Comparison of ENCODE assay signal across 9 mouse cellular contexts in genomic region chr11:70615074-70615473, GRCm38 (mm10). TPM values are rescaled to one million over a fixed set of nuclear protein-coding genes. Genes with fewer than 3 reads are reported as not detected.
DNase-seq lines count a peak whose midpoint lies in the region; ATAC-seq and TF ChIP-seq lines count a peak whose summit lies in the region.
"Had no signal": no experiment of that assay in that cellular context is flagged by ENCODE, and none has a peak within 500 bp of the region (broad histone marks: within the 10 kb centered on the region; RNA-seq: fewer than 3 reads in every experiment).

No protein-coding gene starts in this region.

- ATAC-seq in intestine, embryonic 15.5 days: peak; percentile 95
- ATAC-seq in neural tube, embryonic 14.5 days (ENCODE audit: low read depth): peak; percentile 68; the same call in 1 of the 2 replicates

- H3K4me2 ChIP-seq in intestine, embryonic 15.5 days (replicated peaks): peak overlapping the region; percentile 94
- peak overlapping the region; percentile 35 for H3K4me2 ChIP-seq in neural tube, embryonic 14.5 days (ENCODE audit: low read depth, low read length)

- peaks cover 15% of the 10 kb centered on the region for H3K36me3 ChIP-seq in intestine, embryonic 15.5 days
- H3K36me3 ChIP-seq in neural tube, embryonic 14.5 days (ENCODE audit: control insufficient read depth, insufficient read depth, low read length): peaks cover 25% of the 10 kb centered on the region

- H3K9ac ChIP-seq in intestine, embryonic 15.5 days: peak overlapping the region; percentile 54
- peak overlapping the region; percentile 18; the same call in 1 of the 2 replicates for H3K9ac ChIP-seq in neural tube, embryonic 14.5 days (replicated peaks; ENCODE audit: low read depth, low read length)

- H3K27ac ChIP-seq in cortical plate, adult 2 months (ENCODE audit: insufficient read depth, low read length): no peak overlapping the region
- peak overlapping the region; percentile 78 for H3K27ac ChIP-seq in intestine, embryonic 15.5 days
- no peak overlapping the region for H3K27ac ChIP-seq in neural tube, embryonic 14.5 days (ENCODE audit: low read depth, low read length)

- DNase-seq in cerebellum, adult 8-10 months: peak; percentile 23
- DNase-seq in cerebellum, adult 11 months: no peak
- DNase-seq in gastrocnemius, postnatal 36 days: peak; percentile 49 to 50
- DNase-seq in lung, adult 18-20 months: peak; percentile 83 to 86
- peak; percentile 84 for DNase-seq in thymus, postnatal 4 days

- H3K4me3 ChIP-seq in cortical plate, adult 2 months (ENCODE audit: insufficient read depth, low read length): no peak overlapping the region
- H3K4me3 ChIP-seq in intestine, embryonic 15.5 days (replicated peaks): peak overlapping the region; percentile 43
- no peak overlapping the region for H3K4me3 ChIP-seq in neural tube, embryonic 14.5 days (ENCODE audit: low read depth, low read length)

- intact Hi-C loops in gastrocnemius, postnatal 36 days (cut with DNase I): no loop called here

- H3K4me1 ChIP-seq in cortical plate, adult 2 months (ENCODE audit: control insufficient read depth, insufficient read depth, low read length): no peaks in the 10 kb centered on the region
- peaks cover 19% of the 10 kb centered on the region for H3K4me1 ChIP-seq in intestine, embryonic 15.5 days (replicated peaks)
- H3K4me1 ChIP-seq in neural tube, embryonic 14.5 days (ENCODE audit: control insufficient read depth, insufficient read depth, low read length): 0 out of 2 replicates have a peak, but pooled peaks cover 5% of the 10 kb centered on the region

- 0 out of 2 replicates have a peak, but pooled peaks have one; percentile 5 for TF ChIP-seq POLR2A in cortical plate, adult 2 months (IDR thresholded peaks at IDR 0.05; ENCODE audit: extremely low read depth, insufficient read depth, low read length)

- no peak for TF ChIP-seq CTCF in cortical plate, adult 2 months (IDR thresholded peaks at IDR 0.05; ENCODE audit: extremely low read depth, insufficient read depth, low read length)

- no peaks in the 10 kb centered on the region for H3K27me3 ChIP-seq in intestine, embryonic 15.5 days (replicated peaks)
- no peaks in the 10 kb centered on the region for H3K27me3 ChIP-seq in neural tube, embryonic 14.5 days (ENCODE audit: control insufficient read depth, insufficient read depth, low read length)

- no peaks in the 10 kb centered on the region for H3K9me3 ChIP-seq in intestine, embryonic 15.5 days
- H3K9me3 ChIP-seq in neural tube, embryonic 14.5 days (ENCODE audit: control insufficient read depth, low read length): no peaks in the 10 kb centered on the region

- under 1% methylated on average over 17 of the region's 17 CpGs for WGBS in intestine, embryonic 15.5 days
- 2% methylated on average over 17 of the region's 17 CpGs for WGBS in neural tube, embryonic 14.5 days

RNA-seq across cellular contexts. Expression of gene 4930544D05Rik, which starts 0.6 kb away (rescaled TPM):
- polyA plus RNA-seq in cortical plate, adult 2 months (2012; rRNA removed): not detected in 2 replicates
- total RNA-seq in gastrocnemius, postnatal 36 days (2021): not detected
- polyA plus RNA-seq in intestine, embryonic 15.5 days (2015; fragmentation: Nextera tagmentation; extraction: Ambion mirVana): not detected in 2 replicates
- not detected in 2 replicates for polyA plus RNA-seq in neural tube, embryonic 14.5 days (2014; fragmentation: Nextera tagmentation; extraction: Ambion mirVana)
- polyA plus RNA-seq: C2C12 had no signal

RNA-seq across cellular contexts. Expression of gene Chrne, which starts 3.9 kb away (rescaled TPM):
- 0.19 and 0.27 TPM in 2 replicates for polyA plus RNA-seq in cortical plate, adult 2 months (2012; rRNA removed)
- 10 to 100 TPM; 18.0 to 28.1 TPM for total RNA-seq in gastrocnemius, postnatal 36 days (2021)
- not detected in 2 replicates for polyA plus RNA-seq in intestine, embryonic 15.5 days (2015; fragmentation: Nextera tagmentation; extraction: Ambion mirVana)
- polyA plus RNA-seq in neural tube, embryonic 14.5 days (2014; fragmentation: Nextera tagmentation; extraction: Ambion mirVana): 0.22 TPM in 1 of 2 replicates, not detected in the other

RNA-seq across cellular contexts. Expression of gene Gp1ba, which starts 23.8 kb away (rescaled TPM):
- polyA plus RNA-seq in cortical plate, adult 2 months (2012; rRNA removed): not detected in 2 replicates
- not detected for total RNA-seq in gastrocnemius, postnatal 36 days (2021)
- polyA plus RNA-seq in intestine, embryonic 15.5 days (2015; fragmentation: Nextera tagmentation; extraction: Ambion mirVana): 0.21 and 0.24 TPM in 2 replicates
- 0.27 and 0.31 TPM in 2 replicates for polyA plus RNA-seq in neural tube, embryonic 14.5 days (2014; fragmentation: Nextera tagmentation; extraction: Ambion mirVana)

RNA-seq across cellular contexts. Expression of gene Rnf167, which starts 32.0 kb away (rescaled TPM):
- 124 and 128 TPM in 2 replicates for polyA plus RNA-seq in cortical plate, adult 2 months (2012; rRNA removed)
- total RNA-seq in gastrocnemius, postnatal 36 days (2021): 10 to 100 TPM; 27.3 to 33.8 TPM
- polyA plus RNA-seq in intestine, embryonic 15.5 days (2015; fragmentation: Nextera tagmentation; extraction: Ambion mirVana): 106 and 107 TPM in 2 replicates
- 98.6 and 110 TPM in 2 replicates for polyA plus RNA-seq in neural tube, embryonic 14.5 days (2014; fragmentation: Nextera tagmentation; extraction: Ambion mirVana)

RNA-seq across cellular contexts. Expression of gene Slc25a11, which starts 32.2 kb away (rescaled TPM):
- polyA plus RNA-seq in cortical plate, adult 2 months (2012; rRNA removed): 139 and 143 TPM in 2 replicates
- total RNA-seq in gastrocnemius, postnatal 36 days (2021): 100 to 1,000 TPM; 308 to 309 TPM
- polyA plus RNA-seq in intestine, embryonic 15.5 days (2015; fragmentation: Nextera tagmentation; extraction: Ambion mirVana): 171 and 180 TPM in 2 replicates
- 156 and 172 TPM in 2 replicates for polyA plus RNA-seq in neural tube, embryonic 14.5 days (2014; fragmentation: Nextera tagmentation; extraction: Ambion mirVana)
